Mouse (Mus musculus): ENCODE measurements around the gene Tmem54. TPM values are rescaled to one million over a fixed set of nuclear protein-coding genes. Genes with fewer than 3 reads are reported as not detected.

Tmem54 gene
- polyA plus RNA-seq, 1 experiment from 2014 or later = 44.2 TPM

GRCm38 (mm10) chr4:129065688-129066236, 39.6 kb upstream of the Tmem54 start:
- H3K27me3 ChIP-seq (ENCODE audit: control insufficient read depth, insufficient read depth, low read length) = no peaks in the 10 kb centered on the region
- H3K4me3 ChIP-seq (replicated peaks; ENCODE audit: low read length) = no peak overlapping the region
- no peak overlapping the region for H3K9ac ChIP-seq (ENCODE audit: low read length)

GRCm38 (mm10) chr4:129067638-129068415, 37.5 kb upstream of the Tmem54 start:
- 72% methylated on average over 5 of the region's 5 CpGs for WGBS
- Histone ChIP-seq H3K27ac (ENCODE audit: low read length) (no peak overlapping the region), H3K4me3 (replicated peaks; ENCODE audit: low read length) (no peak overlapping the region), H3K27me3 (ENCODE audit: control insufficient read depth, insufficient read depth, low read length) (no peaks in the 10 kb centered on the region), H3K4me2 (ENCODE audit: low read depth, low read length) (no peak overlapping the region), H3K4me1 (ENCODE audit: control insufficient read depth, insufficient read depth, low read length) (peaks cover 16% of the 10 kb centered on the region), H3K9me3 (replicated peaks; ENCODE audit: control insufficient read depth, low read length) (no peaks in the 10 kb centered on the region), H3K36me3 (ENCODE audit: control insufficient read depth, insufficient read depth, low read length) (no peaks in the 10 kb centered on the region), H3K9ac (ENCODE audit: low read length) (0 out of 2 replicates have a peak overlapping the region, but pooled peaks have one; percentile 21)
- no peak for ATAC-seq (ENCODE audit: insufficient read depth, low FRiP score)

More at GRCm38 (mm10) chr4:129065688-129066236, 39.6 kb upstream of the Tmem54 start:
- no peak for ATAC-seq (ENCODE audit: insufficient read depth, low FRiP score)
- Histone ChIP-seq H3K27ac (ENCODE audit: low read length) (no peak overlapping the region), H3K4me2 (ENCODE audit: low read depth, low read length) (no peak overlapping the region), H3K4me1 (ENCODE audit: control insufficient read depth, insufficient read depth, low read length) (peaks cover 8% of the 10 kb centered on the region), H3K9me3 (replicated peaks; ENCODE audit: control insufficient read depth, low read length) (no peaks in the 10 kb centered on the region), H3K36me3 (ENCODE audit: control insufficient read depth, insufficient read depth, low read length) (no peaks in the 10 kb centered on the region)

GRCm38 (mm10) chr4:129068848-129069247, 36.5 kb upstream of the Tmem54 start:
- WGBS = 86% methylated on average over 4 of the region's 4 CpGs
- Histone ChIP-seq H3K9me3 (replicated peaks; ENCODE audit: control insufficient read depth, low read length) (no peaks in the 10 kb centered on the region), H3K4me1 (ENCODE audit: control insufficient read depth, insufficient read depth, low read length) (peaks cover 16% of the 10 kb centered on the region), H3K9ac (ENCODE audit: low read length) (no peak overlapping the region), H3K4me2 (ENCODE audit: low read depth, low read length) (no peak overlapping the region), H3K27ac (ENCODE audit: low read length) (no peak overlapping the region), H3K4me3 (replicated peaks; ENCODE audit: low read length) (no peak overlapping the region), H3K27me3 (ENCODE audit: control insufficient read depth, insufficient read depth, low read length) (no peaks in the 10 kb centered on the region), H3K36me3 (ENCODE audit: control insufficient read depth, insufficient read depth, low read length) (no peaks in the 10 kb centered on the region)
- no peak for ATAC-seq (ENCODE audit: insufficient read depth, low FRiP score)

GRCm38 (mm10) chr4:129079126-129079525, 26.2 kb upstream of the Tmem54 start:
- Histone ChIP-seq H3K27me3 (ENCODE audit: control insufficient read depth, insufficient read depth, low read length) (no peaks in the 10 kb centered on the region), H3K9ac (ENCODE audit: low read length) (no peak overlapping the region), H3K4me3 (replicated peaks; ENCODE audit: low read length) (no peak overlapping the region), H3K9me3 (replicated peaks; ENCODE audit: control insufficient read depth, low read length) (no peaks in the 10 kb centered on the region), H3K36me3 (ENCODE audit: control insufficient read depth, insufficient read depth, low read length) (peaks cover 16% of the 10 kb centered on the region), H3K27ac (ENCODE audit: low read length) (no peak overlapping the region), H3K4me1 (ENCODE audit: control insufficient read depth, insufficient read depth, low read length) (no peaks in the 10 kb centered on the region), H3K4me2 (ENCODE audit: low read depth, low read length) (no peak overlapping the region)
- ATAC-seq (ENCODE audit: insufficient read depth, low FRiP score) = no peak
- WGBS = 94% methylated on average over 9 of the region's 9 CpGs

- peak overlapping the region; percentile 59; the same call in 1 of the 2 replicates for H3K27ac ChIP-seq (ENCODE audit: low read length)
- no peak overlapping the region for H3K4me3 ChIP-seq (replicated peaks; ENCODE audit: low read length)
- 85% methylated on average over 7 of the region's 7 CpGs for WGBS
- H3K27me3 ChIP-seq (ENCODE audit: control insufficient read depth, insufficient read depth, low read length) = no peaks in the 10 kb centered on the region
- no peaks in the 10 kb centered on the region for H3K9me3 ChIP-seq (replicated peaks; ENCODE audit: control insufficient read depth, low read length)
- H3K4me1 ChIP-seq (ENCODE audit: control insufficient read depth, insufficient read depth, low read length) = no peaks in the 10 kb centered on the region
- H3K36me3 ChIP-seq (ENCODE audit: control insufficient read depth, insufficient read depth, low read length) = peaks cover 20% of the 10 kb centered on the region
- ATAC-seq (ENCODE audit: insufficient read depth, low FRiP score) = no peak
- H3K4me2 ChIP-seq (ENCODE audit: low read depth, low read length) = no peak overlapping the region
- H3K9ac ChIP-seq (ENCODE audit: low read length) = peak overlapping the region; percentile 20; the same call in 1 of the 2 replicates
These were observed 24.3 kb upstream of the Tmem54 start for GRCm38 (mm10) chr4:129081041-129081440.

GRCm38 (mm10) chr4:129081512-129081911, 23.8 kb upstream of the Tmem54 start:
- H3K4me2 ChIP-seq (ENCODE audit: low read depth, low read length) = no peak overlapping the region
- no peak for ATAC-seq (ENCODE audit: insufficient read depth, low FRiP score)
- peaks cover 20% of the 10 kb centered on the region for H3K36me3 ChIP-seq (ENCODE audit: control insufficient read depth, insufficient read depth, low read length)
- peak overlapping the region; percentile 59 for H3K27ac ChIP-seq (ENCODE audit: low read length)
- H3K4me3 ChIP-seq (replicated peaks; ENCODE audit: low read length) = no peak overlapping the region
- H3K9me3 ChIP-seq (replicated peaks; ENCODE audit: control insufficient read depth, low read length) = no peaks in the 10 kb centered on the region
- H3K4me1 ChIP-seq (ENCODE audit: control insufficient read depth, insufficient read depth, low read length) = no peaks in the 10 kb centered on the region
- H3K9ac ChIP-seq (ENCODE audit: low read length) = no peak overlapping the region
- 72% methylated on average over 6 of the region's 6 CpGs for WGBS
- no peaks in the 10 kb centered on the region for H3K27me3 ChIP-seq (ENCODE audit: control insufficient read depth, insufficient read depth, low read length)

GRCm38 (mm10) chr4:129081939-129082338, 23.4 kb upstream of the Tmem54 start:
- H3K27ac ChIP-seq (ENCODE audit: low read length) = peak overlapping the region; percentile 59
- H3K4me1 ChIP-seq (ENCODE audit: control insufficient read depth, insufficient read depth, low read length) = no peaks in the 10 kb centered on the region
- no peak overlapping the region for H3K9ac ChIP-seq (ENCODE audit: low read length)
- no peak; the same call in 1 of the 2 replicates for ATAC-seq (ENCODE audit: insufficient read depth, low FRiP score)
- H3K36me3 ChIP-seq (ENCODE audit: control insufficient read depth, insufficient read depth, low read length) = peaks cover 16% of the 10 kb centered on the region
- no peaks in the 10 kb centered on the region for H3K27me3 ChIP-seq (ENCODE audit: control insufficient read depth, insufficient read depth, low read length)
- H3K4me3 ChIP-seq (replicated peaks; ENCODE audit: low read length) = no peak overlapping the region
- no peaks in the 10 kb centered on the region for H3K9me3 ChIP-seq (replicated peaks; ENCODE audit: control insufficient read depth, low read length)
- H3K4me2 ChIP-seq (ENCODE audit: low read depth, low read length) = no peak overlapping the region
- 63% methylated on average over 3 of the region's 3 CpGs for WGBS

- ATAC-seq (ENCODE audit: insufficient read depth, low FRiP score) = peak; percentile 89
- Histone ChIP-seq H3K4me3 (replicated peaks; ENCODE audit: low read length) (no peak overlapping the region), H3K4me1 (ENCODE audit: control insufficient read depth, insufficient read depth, low read length) (no peaks in the 10 kb centered on the region), H3K36me3 (ENCODE audit: control insufficient read depth, insufficient read depth, low read length) (peaks cover 16% of the 10 kb centered on the region), H3K27me3 (ENCODE audit: control insufficient read depth, insufficient read depth, low read length) (no peaks in the 10 kb centered on the region), H3K9me3 (replicated peaks; ENCODE audit: control insufficient read depth, low read length) (no peaks in the 10 kb centered on the region), H3K9ac (ENCODE audit: low read length) (no peak overlapping the region), H3K4me2 (ENCODE audit: low read depth, low read length) (no peak overlapping the region), H3K27ac (ENCODE audit: low read length) (peak overlapping the region; percentile 59)
- 39% methylated on average over 10 of the region's 10 CpGs for WGBS
These were observed 22.8 kb upstream of the Tmem54 start for GRCm38 (mm10) chr4:129082379-129083115.

- Histone ChIP-seq H3K36me3 (ENCODE audit: control insufficient read depth, insufficient read depth, low read length) (peaks cover 12% of the 10 kb centered on the region; the same call in 1 of the 2 replicates), H3K4me3 (replicated peaks; ENCODE audit: low read length) (no peak overlapping the region), H3K4me2 (ENCODE audit: low read depth, low read length) (no peak overlapping the region), H3K27ac (ENCODE audit: low read length) (no peak overlapping the region), H3K27me3 (ENCODE audit: control insufficient read depth, insufficient read depth, low read length) (no peaks in the 10 kb centered on the region), H3K4me1 (ENCODE audit: control insufficient read depth, insufficient read depth, low read length) (no peaks in the 10 kb centered on the region), H3K9ac (ENCODE audit: low read length) (no peak overlapping the region), H3K9me3 (replicated peaks; ENCODE audit: control insufficient read depth, low read length) (no peaks in the 10 kb centered on the region)
- ATAC-seq (ENCODE audit: insufficient read depth, low FRiP score) = no peak
- WGBS = 92% methylated on average over 9 of the region's 9 CpGs
These were observed 20.5 kb upstream of the Tmem54 start for GRCm38 (mm10) chr4:129084896-129085295.
